Mouse (Mus musculus) testis, postnatal 14 days (tissue): Measurements from ENCODE around the gene Pla1a.

Experiments
- DNase-seq: peaks from one replicate; pipeline ENCODE4 v3.0.0; 2021; ENCODE audit warnings: low spot score

Pla1a gene

GRCm38 (mm10) chr16:38433514-38433913 lies 569 bp upstream of the Pla1a start:
- DNase-seq: no peak

GRCm38 (mm10) chr16:38431446-38432185 lies 1.3 kb downstream of the Pla1a start:
- no peak for DNase-seq

- no peak for DNase-seq
These were observed 7.1 kb downstream of the Pla1a start for GRCm38 (mm10) chr16:38425799-38426198.

DNA sequence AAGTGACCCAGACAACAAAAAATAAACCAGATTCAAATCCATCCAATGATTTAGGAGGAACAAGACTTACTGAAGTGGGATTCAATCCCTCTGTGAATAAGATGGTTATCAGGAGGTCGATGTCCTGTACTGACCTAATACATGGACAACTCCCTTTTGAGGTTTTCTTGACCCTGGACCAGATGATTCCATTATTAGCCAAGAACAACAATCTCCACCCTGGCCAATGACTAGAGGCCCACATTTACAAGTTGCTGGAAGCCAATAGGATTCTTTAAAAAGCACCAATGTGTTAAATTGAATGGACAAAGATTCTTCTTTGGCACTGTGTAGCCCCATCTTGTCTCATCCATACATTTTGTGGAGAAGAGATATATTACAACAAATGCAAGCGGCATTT lies 7.6 kb downstream of the Pla1a start:
- no peak for DNase-seq

DNA sequence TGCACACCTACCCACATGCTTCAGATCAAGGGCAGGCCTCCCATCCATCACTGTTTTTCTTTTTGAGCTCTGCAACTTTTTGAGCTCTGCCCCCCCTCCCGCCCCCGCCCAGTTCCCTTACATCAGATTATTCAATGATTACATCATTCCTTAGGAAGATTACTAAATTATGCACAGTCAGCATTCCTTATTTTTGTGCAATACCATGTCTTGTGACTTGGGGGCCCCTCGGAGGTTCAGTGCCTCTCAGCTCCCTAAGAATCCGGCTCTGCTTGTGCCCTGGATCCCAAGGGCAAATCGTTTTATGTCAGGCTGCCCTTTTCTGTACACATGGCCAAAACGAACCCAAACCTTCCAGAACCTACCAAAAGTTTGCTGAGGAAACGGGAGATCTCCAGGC lies 18.0 kb downstream of the Pla1a start:
- no peak for DNase-seq

DNA sequence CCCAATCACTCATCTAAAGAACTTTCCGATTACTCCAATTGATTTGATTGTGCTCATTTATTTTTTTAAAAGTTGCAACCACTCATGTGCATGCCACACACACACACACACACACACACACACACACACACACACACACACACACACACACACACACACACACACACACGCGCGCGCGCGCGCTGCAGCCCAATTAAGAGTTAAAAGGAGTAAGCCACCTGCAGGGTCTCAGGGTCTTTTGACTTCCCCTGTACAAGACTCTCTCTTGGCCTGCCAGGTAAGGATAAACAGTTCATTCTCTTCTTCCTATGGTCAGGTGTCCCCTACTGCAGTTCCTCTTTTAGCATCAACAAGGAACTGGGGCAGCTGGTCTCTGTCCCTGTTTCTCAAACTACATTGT lies 24.5 kb downstream of the Pla1a start:
- no peak for DNase-seq

- no peak for DNase-seq
These were observed 25.4 kb downstream of the Pla1a start for GRCm38 (mm10) chr16:38407584-38407983.

GRCm38 (mm10) chr16:38406708-38407107 lies 26.2 kb downstream of the Pla1a start:
- DNase-seq: no peak

DNA sequence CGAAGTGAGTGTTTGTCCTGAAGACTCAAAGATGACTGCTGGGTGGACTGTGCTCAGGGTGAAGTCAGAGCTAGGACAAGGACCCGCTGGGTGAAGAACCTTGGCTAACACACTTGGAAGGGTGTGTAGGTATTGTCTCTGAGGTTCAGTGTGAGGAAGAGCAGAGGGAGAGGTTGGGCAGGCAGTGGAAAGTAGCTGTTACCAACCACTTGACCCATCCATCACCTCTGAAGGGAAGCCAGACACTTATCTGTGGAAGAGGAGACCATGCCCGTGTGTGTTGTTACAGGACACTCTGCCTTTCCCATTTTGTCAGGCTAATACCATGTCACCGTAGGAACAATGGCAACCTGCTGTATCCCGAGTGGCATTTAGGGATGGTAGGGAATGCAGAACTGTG lies 26.7 kb downstream of the Pla1a start:
- no peak for DNase-seq

- no peak for DNase-seq
These were observed 29.3 kb downstream of the Pla1a start for GRCm38 (mm10) chr16:38403639-38404038.

- no peak for DNase-seq
These were observed 31.5 kb downstream of the Pla1a start for GRCm38 (mm10) chr16:38401468-38401867.

- DNase-seq: no peak
These were observed 32.5 kb downstream of the Pla1a start for GRCm38 (mm10) chr16:38400311-38400960.

- DNase-seq: peak; percentile 37
These were observed 33.3 kb downstream of the Pla1a start for GRCm38 (mm10) chr16:38399531-38400231.

- no peak for DNase-seq
These were observed 33.9 kb downstream of the Pla1a start for GRCm38 (mm10) chr16:38399076-38399475.

DNA sequence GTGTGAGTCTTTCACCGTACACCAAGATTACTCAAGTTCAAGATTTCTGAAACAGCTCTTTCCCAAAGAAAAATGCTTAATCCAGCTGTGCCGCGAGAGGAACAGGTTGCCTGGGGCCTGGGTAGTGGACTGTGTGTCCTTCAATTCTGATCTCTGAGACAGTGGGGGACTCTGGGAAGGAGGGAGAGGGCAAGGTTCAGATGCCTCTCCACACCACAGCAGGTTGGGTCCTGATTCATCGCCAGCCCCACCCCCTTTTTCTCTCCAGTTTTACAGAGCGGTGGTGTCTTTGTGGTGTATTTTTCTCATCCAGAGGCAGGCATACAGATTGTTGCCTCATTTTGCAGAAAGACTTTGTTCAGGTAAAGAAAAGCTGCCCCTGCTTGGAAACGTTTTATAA lies 34.7 kb downstream of the Pla1a start:
- DNase-seq: no peak

DNA sequence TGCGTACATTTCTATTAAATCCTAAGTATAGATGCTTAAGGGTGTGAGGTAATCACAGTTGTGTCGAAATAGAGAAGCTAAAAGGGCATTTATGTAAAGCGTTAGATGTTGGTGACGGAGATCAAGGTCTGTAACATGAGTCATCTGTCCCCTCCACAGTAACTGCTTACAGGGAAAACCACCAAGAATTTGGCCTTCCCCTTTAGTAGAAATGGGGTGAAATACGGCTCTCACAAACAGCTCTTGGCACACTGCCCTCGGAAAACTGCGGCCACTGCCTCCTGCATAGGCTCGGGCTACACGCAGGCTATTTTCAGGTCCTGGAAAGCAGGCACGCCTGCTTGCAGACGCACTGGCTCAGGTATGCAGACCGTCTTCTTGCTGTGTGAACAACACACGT lies 36.8 kb downstream of the Pla1a start:
- peak; percentile 34 for DNase-seq

DNA sequence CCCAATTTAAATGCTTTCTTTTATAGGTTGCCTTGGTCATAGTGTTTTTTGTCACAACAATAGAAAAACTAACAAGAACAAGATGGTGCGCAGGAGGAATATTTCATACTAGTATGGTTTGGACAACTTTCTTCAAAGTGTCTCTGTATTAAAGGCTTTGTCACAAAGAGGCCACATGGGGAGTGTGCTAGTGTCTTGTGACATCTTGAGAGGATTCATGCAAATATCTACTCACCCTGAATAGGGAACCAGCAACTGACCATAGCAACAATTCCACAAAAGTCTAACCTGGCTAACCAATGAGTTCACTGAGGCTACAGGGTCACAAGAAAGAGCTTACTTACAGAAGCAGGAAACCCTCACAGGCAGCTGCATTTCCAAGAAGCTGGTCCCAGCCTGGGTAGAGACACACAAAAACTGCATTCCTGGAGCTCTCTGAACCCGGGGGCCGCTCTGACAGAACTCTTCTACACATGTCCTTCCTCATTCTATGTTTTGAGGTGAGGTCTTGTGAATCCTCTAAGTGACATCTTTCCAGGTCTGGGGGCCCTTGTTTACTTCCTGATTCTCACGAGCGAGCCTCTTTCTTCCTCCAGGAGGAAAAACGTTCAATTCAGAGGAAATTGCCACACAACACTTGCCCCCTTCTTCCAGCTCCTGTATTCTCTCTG lies 37.8 kb downstream of the Pla1a start:
- DNase-seq: no peak

GRCm38 (mm10) chr16:38394191-38394618 lies 38.7 kb downstream of the Pla1a start:
- DNase-seq: no peak

DNA sequence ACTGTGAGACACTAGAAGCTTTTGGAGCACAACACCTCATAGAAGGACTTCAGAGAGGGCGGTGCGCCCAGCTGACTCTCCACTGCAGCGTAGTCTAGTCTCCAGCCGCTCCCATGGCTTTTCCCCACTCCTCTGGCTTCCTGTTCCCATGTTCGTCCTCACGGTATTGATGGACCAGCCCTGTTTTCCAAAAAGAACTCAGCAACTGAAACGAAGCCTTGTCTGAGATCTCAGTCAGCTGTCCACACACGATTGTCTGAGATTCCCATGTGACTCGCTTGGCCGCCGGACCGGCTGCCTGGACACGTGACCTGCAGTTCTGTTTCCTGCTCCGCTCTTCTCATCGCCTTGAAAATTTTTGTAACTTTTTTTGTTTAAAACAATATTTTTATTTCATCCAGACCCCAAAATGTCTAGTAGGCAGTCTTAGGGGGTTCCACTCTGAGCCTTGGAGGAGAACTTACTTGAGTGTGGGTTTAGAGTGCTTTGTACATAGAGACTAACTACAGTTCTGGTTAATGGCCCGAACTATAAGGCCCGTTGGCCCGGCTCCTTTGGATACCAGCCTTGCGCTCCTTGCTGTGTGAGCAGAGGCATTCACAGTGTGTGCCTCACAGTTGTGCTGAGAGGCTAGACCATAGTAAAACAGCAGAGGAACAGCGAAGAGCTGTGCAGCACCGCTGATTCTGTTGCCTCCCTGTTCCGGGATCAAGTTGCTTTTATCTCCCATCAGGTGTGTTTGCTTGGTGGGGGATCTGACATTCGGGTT lies 40.6 kb downstream of the Pla1a start:
- no peak for DNase-seq

GRCm38 (mm10) chr16:38390322-38390721 lies 42.6 kb downstream of the Pla1a start:
- DNase-seq: no peak

- DNase-seq: no peak
These were observed 43.6 kb downstream of the Pla1a start for GRCm38 (mm10) chr16:38389284-38389893.
